In genomic region chr4:21814029-21814428, GRCm38 (mm10) we compare ENCODE assay signal across 8 mouse cellular contexts. TPM values are rescaled to one million over a fixed set of nuclear protein-coding genes. Genes with fewer than 3 reads are reported as not detected.
DNase-seq lines count a peak whose midpoint lies in the region; ATAC-seq and TF ChIP-seq lines count a peak whose summit lies in the region.

No protein-coding gene starts in this region.

- H3K4me2 ChIP-seq in limb, embryonic 11.5 days (ENCODE audit: low read depth, severe bottlenecking), result no peak overlapping the region
- H3K4me2 ChIP-seq in midbrain, embryonic 16.5 days (ENCODE audit: low read length), result no peak overlapping the region

- WGBS in kidney, adult 2 months, result 35% methylated on average over 2 of the region's 2 CpGs
- WGBS in limb, embryonic 11.5 days, result 45% methylated on average over 2 of the region's 2 CpGs
- WGBS in midbrain, embryonic 16.5 days, result 42% methylated on average over 2 of the region's 2 CpGs
- 36% methylated on average over 2 of the region's 2 CpGs for WGBS in thymus, adult 2 months

- no peaks in the 10 kb centered on the region for H3K9me3 ChIP-seq in limb, embryonic 11.5 days (ENCODE audit: control insufficient read depth, low read length)
- no peaks in the 10 kb centered on the region for H3K9me3 ChIP-seq in midbrain, embryonic 16.5 days (replicated peaks; ENCODE audit: control insufficient read depth, low read length, poor library complexity, severe bottlenecking)

- H3K4me1 ChIP-seq in kidney, adult 2 months (ENCODE audit: control insufficient read depth, insufficient read depth, low read length), result no peaks in the 10 kb centered on the region
- no peaks in the 10 kb centered on the region for H3K4me1 ChIP-seq in limb, embryonic 11.5 days (ENCODE audit: control insufficient read depth, insufficient read depth, low read length)
- H3K4me1 ChIP-seq in midbrain, embryonic 16.5 days (ENCODE audit: control insufficient read depth, insufficient read depth, low read length), result no peaks in the 10 kb centered on the region
- no peaks in the 10 kb centered on the region for H3K4me1 ChIP-seq in thymus, adult 2 months (replicated peaks; ENCODE audit: control insufficient read depth, insufficient read depth, low read length)

- peak; percentile 75 for DNase-seq in 3T3-L1 (ENCODE audit: low read depth, low spot score)
- peak; percentile 16 for DNase-seq in Muller cell, postnatal 12 days (ENCODE audit: inconsistent ontology term)
- DNase-seq in cerebellum, postnatal 14 days, result peak; percentile 60 to 68
- peak; percentile 7 for DNase-seq in gastrocnemius, postnatal 14 days
- DNase-seq in kidney, adult 2 months, result peak; percentile 55
- peak; percentile 71 for DNase-seq in limb, embryonic 11.5 days (ENCODE audit: low spot score)
- DNase-seq in thymus, adult 2 months, result peak; percentile 45

- TF ChIP-seq CTCF in kidney, adult 2 months (conservative IDR thresholded peaks at IDR 0.05; ENCODE audit: insufficient read depth, insufficient read length, low read depth, low read length), result peak; percentile 72
- TF ChIP-seq CTCF in thymus, adult 2 months (IDR thresholded peaks at IDR 0.05; ENCODE audit: borderline replicate concordance, control insufficient read depth, extremely low read depth, insufficient read depth, low read length, poor library complexity), result no peak

- intact Hi-C loops in gastrocnemius, postnatal 14 days (cut with DNase I; ENCODE audit: low total_unique reads), result loop anchor here (10.0 kb wide), 2 partner anchors 89 to 279 kb away; partner anchors contain the start of gene Ccnc

- ATAC-seq in limb, embryonic 11.5 days (ENCODE audit: insufficient number of reproducible peaks, low FRiP score, low TSS enrichment, low read depth), result peak; percentile 72; the same call in 1 of the 2 replicates
- ATAC-seq in midbrain, embryonic 16.5 days, result peak; percentile 90

- no peak overlapping the region for H3K4me3 ChIP-seq in kidney, adult 2 months (ENCODE audit: insufficient read depth, low read depth, low read length)
- H3K4me3 ChIP-seq in limb, embryonic 11.5 days (ENCODE audit: low read depth, low read length), result no peak overlapping the region
- H3K4me3 ChIP-seq in midbrain, embryonic 16.5 days (ENCODE audit: low read depth, low read length), result no peak overlapping the region
- no peak overlapping the region for H3K4me3 ChIP-seq in thymus, adult 2 months (ENCODE audit: control insufficient read depth, insufficient read depth, low read length)

- H3K36me3 ChIP-seq in kidney, adult 2 months (ENCODE audit: control insufficient read depth, insufficient read depth, low read length), result peaks cover 2% of the 10 kb centered on the region; the same call in 1 of the 2 replicates
- H3K36me3 ChIP-seq in limb, embryonic 11.5 days (ENCODE audit: control insufficient read depth, insufficient read depth, low read length), result peaks cover 6% of the 10 kb centered on the region; the same call in 1 of the 2 replicates
- H3K36me3 ChIP-seq in midbrain, embryonic 16.5 days (ENCODE audit: control insufficient read depth, insufficient read depth, low read length), result peaks cover 10% of the 10 kb centered on the region; the same call in 1 of the 2 replicates
- H3K36me3 ChIP-seq in thymus, adult 2 months (ENCODE audit: control insufficient read depth, insufficient read depth, low read length), result no peaks in the 10 kb centered on the region

- H3K27ac ChIP-seq in kidney, adult 2 months (ENCODE audit: insufficient read depth, low read depth, low read length), result no peak overlapping the region
- H3K27ac ChIP-seq in limb, embryonic 11.5 days (replicated peaks; ENCODE audit: low read depth, low read length), result no peak overlapping the region
- no peak overlapping the region for H3K27ac ChIP-seq in midbrain, embryonic 16.5 days (ENCODE audit: low read length)
- H3K27ac ChIP-seq in thymus, adult 2 months (ENCODE audit: control insufficient read depth, insufficient read depth, low read length), result no peak overlapping the region

- no peak overlapping the region for H3K9ac ChIP-seq in limb, embryonic 11.5 days (ENCODE audit: low read length)
- H3K9ac ChIP-seq in midbrain, embryonic 16.5 days (ENCODE audit: low read depth, low read length), result no peak overlapping the region

- H3K27me3 ChIP-seq in kidney, adult 2 months (replicated peaks; ENCODE audit: control insufficient read depth, insufficient read depth, low read length), result no peaks in the 10 kb centered on the region
- no peaks in the 10 kb centered on the region for H3K27me3 ChIP-seq in limb, embryonic 11.5 days (ENCODE audit: control insufficient read depth, insufficient read depth, low read length)
- no peaks in the 10 kb centered on the region for H3K27me3 ChIP-seq in midbrain, embryonic 16.5 days (ENCODE audit: control insufficient read depth, insufficient read depth, low read depth, low read length)
- no peaks in the 10 kb centered on the region for H3K27me3 ChIP-seq in thymus, adult 2 months (ENCODE audit: control insufficient read depth, insufficient read depth, low read length)

- no peak for TF ChIP-seq POLR2A in kidney, adult 2 months (IDR thresholded peaks at IDR 0.05; ENCODE audit: low read depth, low read length)
- no peak for TF ChIP-seq POLR2A in thymus, adult 2 months (IDR thresholded peaks at IDR 0.05; ENCODE audit: control insufficient read depth, extremely low read depth, insufficient read depth, low read length, poor library complexity)

RNA-seq across cellular contexts. Expression of gene Pnisr, which starts 33.4 kb away (rescaled TPM):
- total RNA-seq in gastrocnemius, postnatal 14 days (2021), result 10 to 100 TPM; 28.7 to 38.1 TPM
- 34.4 and 44.9 TPM in 2 replicates for polyA plus RNA-seq in kidney, adult 2 months (2012; rRNA removed)
- polyA plus RNA-seq in limb, embryonic 11.5 days (2014; fragmentation: Nextera tagmentation; extraction: Ambion mirVana), result 178 and 216 TPM in 2 replicates
- 195 and 215 TPM in 2 replicates for polyA plus RNA-seq in midbrain, embryonic 16.5 days (2015; fragmentation: Nextera tagmentation; extraction: Ambion mirVana)
- 122 TPM in 2 replicates for polyA plus RNA-seq in thymus, adult 2 months (2012; rRNA removed)

RNA-seq across cellular contexts. Expression of gene Tstd3, which starts 47.0 kb away (rescaled TPM):
- 10 to 100 TPM; 10.5 to 11.4 TPM for total RNA-seq in gastrocnemius, postnatal 14 days (2021)
- 3.0 and 3.9 TPM in 2 replicates for polyA plus RNA-seq in kidney, adult 2 months (2012; rRNA removed)
- polyA plus RNA-seq in limb, embryonic 11.5 days (2014; fragmentation: Nextera tagmentation; extraction: Ambion mirVana), result 10.7 and 11.6 TPM in 2 replicates
- polyA plus RNA-seq in midbrain, embryonic 16.5 days (2015; fragmentation: Nextera tagmentation; extraction: Ambion mirVana), result 28.9 and 30.5 TPM in 2 replicates
- 0.88 and 0.89 TPM in 2 replicates for polyA plus RNA-seq in thymus, adult 2 months (2012; rRNA removed)

RNA-seq across cellular contexts. Expression of gene Usp45, which starts 47.1 kb away (rescaled TPM):
- total RNA-seq in gastrocnemius, postnatal 14 days (2021), result 10 to 100 TPM; 12.2 to 13.4 TPM
- 2.6 and 2.8 TPM in 2 replicates for polyA plus RNA-seq in kidney, adult 2 months (2012; rRNA removed)
- polyA plus RNA-seq in limb, embryonic 11.5 days (2014; fragmentation: Nextera tagmentation; extraction: Ambion mirVana), result 11.8 and 12.1 TPM in 2 replicates
- 4.7 and 7.7 TPM in 2 replicates for polyA plus RNA-seq in midbrain, embryonic 16.5 days (2015; fragmentation: Nextera tagmentation; extraction: Ambion mirVana)
- polyA plus RNA-seq in thymus, adult 2 months (2012; rRNA removed), result 5.6 and 5.8 TPM in 2 replicates

Comparison
In these comparisons a context has a peak if more than half of its experiments do, and no peak if none do; other contexts are left out.
1. DNase-seq: peak in every context shown above with its lines; median percentile 75 in 3T3-L1; 71 in limb, embryonic 11.5 days; 64 in cerebellum, postnatal 14 days; 55 in kidney, adult 2 months; 45 in thymus, adult 2 months; 16 in Muller cell, postnatal 12 days; 7 in gastrocnemius, postnatal 14 days.